Mouse (Mus musculus) kidney, postnatal 0 days (tissue): ENCODE measurements around the gene Foxm1. TPM values are rescaled to one million over a fixed set of nuclear protein-coding genes. Genes with fewer than 3 reads are reported as not detected.

Experiments used
- ATAC-seq: fragments of 200-750 bp; cut with Nextera tagmentation; replicated peaks from 2 replicates; pipeline ENCODE4 v1.8.0; 2017; ENCODE audit warnings: low read depth, moderate number of reproducible peaks, moderate TSS enrichment, moderate library complexity; ENCODE audit not compliant: low FRiP score
- DNase-seq: peaks from one replicate; pipeline ENCODE4 v3.0.0-alpha.2; 2016; ENCODE audit warnings: low spot score
- H3K27ac ChIP-seq: fragments of 300-500 bp; sonication (generic); 2 replicates; pipeline ENCODE4 v1.5.1; 2014; ENCODE audit warnings: mild to moderate bottlenecking
- H3K27me3 ChIP-seq: fragments of 300-500 bp; sonication (generic); 2 replicates; pipeline ENCODE4 v1.6.1; 2014; ENCODE audit warnings: low read length, mixed read lengths; ENCODE audit not compliant: insufficient read depth
- H3K36me3 ChIP-seq: fragments of 300-500 bp; sonication (generic); 2 replicates; pipeline ENCODE4 v1.6.1; 2014; ENCODE audit warnings: low read length, mixed read lengths; ENCODE audit not compliant: insufficient read depth
- H3K4me1 ChIP-seq: fragments of 300-500 bp; sonication (generic); replicated peaks from 2 replicates; pipeline ENCODE4 v1.6.1; 2014; ENCODE audit warnings: antibody characterized with exemption, low read length, mixed read lengths; ENCODE audit not compliant: insufficient read depth
- H3K4me2 ChIP-seq: fragments of 300-500 bp; sonication (generic); 2 replicates; pipeline ENCODE4 v1.6.1; 2014; ENCODE audit warnings: mild to moderate bottlenecking, low read length, moderate library complexity, mixed read lengths
- H3K4me3 ChIP-seq: fragments of 300-500 bp; sonication (generic); replicated peaks from 2 replicates; pipeline ENCODE4 v1.5.1; 2014; ENCODE audit warnings: low read depth, low read length
- H3K9ac ChIP-seq: fragments of 300-500 bp; sonication (generic); 2 replicates; pipeline ENCODE4 v1.6.1; 2014; ENCODE audit warnings: low read depth, low read length
- H3K9me3 ChIP-seq: fragments of 300-500 bp; sonication (generic); replicated peaks from 2 replicates; pipeline ENCODE4 v1.6.1; 2016; ENCODE audit warnings: low read length, inconsistent platforms, mixed read lengths
- CTCF ChIP-seq: IDR thresholded peaks from 2 replicates; pipeline ENCODE4 v1.5.1; 2016; ENCODE audit warnings: antibody characterized with exemption, low read depth, mild to moderate bottlenecking, moderate library complexity
- WGBS: fragments of 180-500 bp; shearing (Covaris S2); extraction: QIAGEN DNeasy Blood & Tissue Kit; methylation state at CpG from one replicate; pipeline ENCODE4 v1.1.7; 2014; 5-methylcytosine and 5-hydroxymethylcytosine counted together
- polyA plus RNA-seq: library from polyadenylated mRNA; unstranded; fragments of >200 nt; fragmentation: Nextera tagmentation; extraction: Ambion mirVana; gene quantifications from 2 replicates; pipeline ENCODE4 v1.2.1, GENCODE M21; 2015

Gene Foxm1
- polyA plus RNA-seq, 1 experiment from 2014 or later = 11.8 TPM

GRCm38 (mm10) chr6:128381254-128381653, 18.5 kb downstream of the Foxm1 start:
- Histone ChIP-seq H3K4me3 (no peak overlapping the region), H3K36me3 (no peaks in the 10 kb centered on the region), H3K4me2 (no peak overlapping the region), H3K4me1 (no peaks in the 10 kb centered on the region), H3K9me3 (no peaks in the 10 kb centered on the region), H3K27me3 (no peaks in the 10 kb centered on the region), H3K27ac (no peak overlapping the region), H3K9ac (no peak overlapping the region)
- no peak for ATAC-seq
- TF ChIP-seq CTCF = no peak
- 67% methylated on average over 3 of the region's 3 CpGs for WGBS
- no peak for DNase-seq

- TF ChIP-seq CTCF = no peak
- no peak overlapping the region for H3K4me3 ChIP-seq
- no peaks in the 10 kb centered on the region for H3K4me1 ChIP-seq
- H3K27me3 ChIP-seq = no peaks in the 10 kb centered on the region
- no peak overlapping the region for H3K9ac ChIP-seq
- no peak for ATAC-seq
- no peaks in the 10 kb centered on the region for H3K9me3 ChIP-seq
- no peak overlapping the region for H3K4me2 ChIP-seq
- no peak overlapping the region for H3K27ac ChIP-seq
- DNase-seq = no peak
- WGBS = 56% methylated on average over 7 of the region's 7 CpGs
- no peaks in the 10 kb centered on the region for H3K36me3 ChIP-seq
These were observed 21.0 kb downstream of the Foxm1 start for GRCm38 (mm10) chr6:128383752-128384151.

- H3K36me3 ChIP-seq = no peaks in the 10 kb centered on the region
- no peak overlapping the region for H3K4me3 ChIP-seq
- no peak for ATAC-seq
- H3K27me3 ChIP-seq = no peaks in the 10 kb centered on the region
- no peaks in the 10 kb centered on the region for H3K4me1 ChIP-seq
- H3K4me2 ChIP-seq = no peak overlapping the region
- H3K27ac ChIP-seq = no peak overlapping the region
- no peak for TF ChIP-seq CTCF
- DNase-seq = no peak
- no peaks in the 10 kb centered on the region for H3K9me3 ChIP-seq
- no peak overlapping the region for H3K9ac ChIP-seq
- WGBS = 48% methylated on average over 1 of the region's 1 CpGs
These were observed 22.3 kb downstream of the Foxm1 start for GRCm38 (mm10) chr6:128385026-128385425.

- H3K4me3 ChIP-seq = no peak overlapping the region
- no peak overlapping the region for H3K27ac ChIP-seq
- H3K4me1 ChIP-seq = no peaks in the 10 kb centered on the region
- ATAC-seq = no peak
- H3K9me3 ChIP-seq = no peaks in the 10 kb centered on the region
- H3K36me3 ChIP-seq = no peaks in the 10 kb centered on the region
- no peak for DNase-seq
- no peak for TF ChIP-seq CTCF
- H3K4me2 ChIP-seq = no peak overlapping the region
- H3K27me3 ChIP-seq = no peaks in the 10 kb centered on the region
- WGBS = 95% methylated on average over 1 of the region's 1 CpGs
- H3K9ac ChIP-seq = no peak overlapping the region
These were observed 26.4 kb downstream of the Foxm1 start for GRCm38 (mm10) chr6:128389185-128389584.

GRCm38 (mm10) chr6:128390683-128391082, 27.9 kb downstream of the Foxm1 start:
- ATAC-seq (no peak), DNase-seq (no peak)
- H3K4me3 ChIP-seq = no peak overlapping the region
- H3K27me3 ChIP-seq = no peaks in the 10 kb centered on the region
- no peaks in the 10 kb centered on the region for H3K9me3 ChIP-seq
- no peak for TF ChIP-seq CTCF
- no peaks in the 10 kb centered on the region for H3K36me3 ChIP-seq
- 45% methylated on average over 1 of the region's 1 CpGs for WGBS
- no peak overlapping the region for H3K9ac ChIP-seq
- H3K4me1 ChIP-seq = no peaks in the 10 kb centered on the region
- H3K27ac ChIP-seq = no peak overlapping the region
- H3K4me2 ChIP-seq = no peak overlapping the region

GRCm38 (mm10) chr6:128397574-128398261, 35.0 kb downstream of the Foxm1 start:
- no peak overlapping the region for H3K4me2 ChIP-seq
- ATAC-seq (peak; percentile 50), DNase-seq (peak; percentile 39)
- 68% methylated on average over 7 of the region's 7 CpGs for WGBS
- no peak overlapping the region for H3K4me3 ChIP-seq
- no peak for TF ChIP-seq CTCF
- H3K9me3 ChIP-seq = no peaks in the 10 kb centered on the region
- H3K4me1 ChIP-seq = 0 out of 2 replicates have a peak, but pooled peaks cover 9% of the 10 kb centered on the region
- no peaks in the 10 kb centered on the region for H3K36me3 ChIP-seq
- H3K9ac ChIP-seq = no peak overlapping the region
- no peaks in the 10 kb centered on the region for H3K27me3 ChIP-seq
- H3K27ac ChIP-seq = no peak overlapping the region; the same call in 1 of the 2 replicates

GRCm38 (mm10) chr6:128398996-128399395, 36.2 kb downstream of the Foxm1 start, which contains the start of gene Nrip2:
TSS of gene Nrip2 (plus strand) at chr6:128399296.
- TF ChIP-seq CTCF = no peak
- no peak for ATAC-seq
- Histone ChIP-seq H3K9ac (peak within 1 kb of the TSS; percentile 31), H3K4me2 (peak within 1 kb of the TSS; percentile 53), H3K36me3 (no peaks in the 10 kb centered on the region), H3K9me3 (no peaks in the 10 kb centered on the region), H3K27ac (peak within 1 kb of the TSS; percentile 71), H3K4me3 (peak within 1 kb of the TSS; percentile 30), H3K27me3 (no peaks in the 10 kb centered on the region), H3K4me1 (0 out of 2 replicates have a peak, but pooled peaks cover 9% of the 10 kb centered on the region)
- WGBS = 48% methylated on average over 3 of the region's 3 CpGs
- no peak for DNase-seq
